In the genomic region with DNA sequence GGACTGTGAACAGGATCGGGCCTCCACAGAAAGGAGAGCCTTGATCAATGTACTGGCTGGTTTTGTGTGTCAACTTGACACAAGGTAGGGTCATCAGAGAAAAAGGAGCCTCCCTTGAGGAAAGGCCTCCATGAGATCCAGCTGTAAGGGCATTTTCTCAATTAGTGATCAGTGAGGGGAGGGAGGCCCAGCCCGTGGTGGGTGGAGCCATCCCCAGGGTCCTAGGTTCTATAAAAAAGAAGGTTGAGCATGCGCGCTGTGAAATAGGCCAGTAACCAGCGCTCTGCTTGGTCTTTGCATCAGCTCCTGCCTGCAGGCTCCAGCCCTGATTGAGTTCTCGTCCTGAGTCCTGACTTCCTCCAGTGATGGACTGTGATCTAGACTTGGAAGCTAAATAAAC, we compare ENCODE assay signal across 14 mouse cellular contexts. TPM values are rescaled to one million over a fixed set of nuclear protein-coding genes. Genes with fewer than 3 reads are reported as not detected.
DNase-seq lines count a peak whose midpoint lies in the region; ATAC-seq lines count a peak whose summit lies in the region.
"Had no signal": no experiment of that assay in that cellular context is flagged by ENCODE, and none has a peak within 500 bp of the region (broad histone marks: within the 10 kb centered on the region; RNA-seq: fewer than 3 reads in every experiment).

No protein-coding gene starts in this region.

- peaks cover 45% of the 10 kb centered on the region for H3K4me1 ChIP-seq in megakaryocyte, embryonic 14.5 days
- H3K4me1 ChIP-seq: hindbrain, embryonic 12.5 days had no signal

- peak overlapping the region; percentile 54 for H3K4me3 ChIP-seq in megakaryocyte, embryonic 14.5 days (replicated peaks)
- H3K4me3 ChIP-seq: hindbrain, embryonic 12.5 days; midbrain, embryonic 12.5 days had no signal

- intact Hi-C loops in heart, postnatal 14 days (cut with DNase I) = loop anchor here (10.0 kb wide), 1 partner anchor 180 kb away; no protein-coding TSS in a partner anchor

- peaks cover 9% of the 10 kb centered on the region for H3K27me3 ChIP-seq in megakaryocyte, embryonic 14.5 days (replicated peaks)
- H3K27me3 ChIP-seq: hindbrain, embryonic 12.5 days; midbrain, embryonic 12.5 days had no signal

- no peaks in the 10 kb centered on the region for H3K36me3 ChIP-seq in megakaryocyte, embryonic 14.5 days (replicated peaks; ENCODE audit: low read length)
- H3K36me3 ChIP-seq: hindbrain, embryonic 12.5 days; midbrain, embryonic 12.5 days had no signal

- no peaks in the 10 kb centered on the region for H3K9me3 ChIP-seq in megakaryocyte, embryonic 14.5 days
- H3K9me3 ChIP-seq: hindbrain, embryonic 12.5 days; midbrain, embryonic 12.5 days had no signal

- no peak for ATAC-seq in megakaryocyte, adult 5-6 weeks (ENCODE audit: poor library complexity, severe bottlenecking)
- ATAC-seq: intestine, postnatal 0 days had no signal

- peak; percentile 86 for DNase-seq in heart, adult 11 months
- DNase-seq in heart, postnatal 14 days = no peak
- DNase-seq in embryo, embryonic 10.5 days (ENCODE audit: low spot score) = peak; percentile 44
- DNase-seq in retina, embryonic 14.5 days (ENCODE audit: low spot score) = peak; percentile 80
- no peak for DNase-seq in spleen, postnatal 14 days (ENCODE audit: low spot score in 2 of 2)
- DNase-seq: adrenal gland, adult 2 months; cerebellum, adult 8-10 months; layer of hippocampus, postnatal 36 days; left cerebral cortex, postnatal 4 days had no signal

RNA-seq across cellular contexts. Expression of a gene that starts 10.7 kb away (rescaled TPM):
- under 1 TPM; 0.76 to 0.93 TPM for total RNA-seq in heart, postnatal 14 days (2021)
- 1.3 and 4.9 TPM in 2 replicates for polyA plus RNA-seq in megakaryocyte, embryonic 14.5 days (2012; ENCODE audit: insufficient read depth, low replicate concordance)
- total RNA-seq in megakaryocyte, adult 5-6 weeks (2015) = 15.2 and 16.9 TPM in 2 replicates
- total RNA-seq in megakaryocyte, adult 5-6 weeks (2017) = 18.8 and 20.7 TPM in 2 replicates

RNA-seq across cellular contexts. Expression of a gene that starts 10.9 kb away (rescaled TPM):
- total RNA-seq in heart, postnatal 14 days (2021) = 10 to 100 TPM; 79.0 to 84.8 TPM
- 6.2 TPM in 1 of 2 replicates, not detected in the other for polyA plus RNA-seq in megakaryocyte, embryonic 14.5 days (2012; ENCODE audit: insufficient read depth, low replicate concordance)
- total RNA-seq in megakaryocyte, adult 5-6 weeks (2015) = 248 and 273 TPM in 2 replicates
- total RNA-seq in megakaryocyte, adult 5-6 weeks (2017) = 249 and 251 TPM in 2 replicates

RNA-seq across cellular contexts. Expression of a gene that starts 29.0 kb away (rescaled TPM):
- 10 to 100 TPM; 48.1 to 59.7 TPM for total RNA-seq in heart, postnatal 14 days (2021)
- polyA plus RNA-seq in megakaryocyte, embryonic 14.5 days (2012; ENCODE audit: insufficient read depth, low replicate concordance) = 81.0 and 110 TPM in 2 replicates
- 104 and 125 TPM in 2 replicates for total RNA-seq in megakaryocyte, adult 5-6 weeks (2015)
- total RNA-seq in megakaryocyte, adult 5-6 weeks (2017) = 130 and 147 TPM in 2 replicates

RNA-seq across cellular contexts. Expression of a gene that starts 36.0 kb away (rescaled TPM):
- 10 to 100 TPM; 33.5 to 40.7 TPM for total RNA-seq in heart, postnatal 14 days (2021)
- 19.9 and 22.2 TPM in 2 replicates for polyA plus RNA-seq in megakaryocyte, embryonic 14.5 days (2012; ENCODE audit: insufficient read depth, low replicate concordance)
- 72.1 and 86.7 TPM in 2 replicates for total RNA-seq in megakaryocyte, adult 5-6 weeks (2015)
- total RNA-seq in megakaryocyte, adult 5-6 weeks (2017) = 143 and 189 TPM in 2 replicates

Comparison
In these comparisons a context has a peak if more than half of its experiments do, and no peak if none do; other contexts are left out.
1. DNase-seq: peak in heart, adult 11 months (single experiment), embryo, embryonic 10.5 days (single experiment) and retina, embryonic 14.5 days (single experiment); none in heart, postnatal 14 days (0 of 2) and spleen, postnatal 14 days (0 of 2).
2. RNA of a gene that starts 10.7 kb away (total RNA-seq): 15.2 to 20.7 TPM in megakaryocyte, adult 5-6 weeks; 0.76 to 0.93 TPM in heart, postnatal 14 days; every median in the first group is over 4 times any median in the second.